In genomic region chrX:159638500-159639227, GRCm38 (mm10) we compare ENCODE assay signal across 19 mouse cellular contexts. TPM values are rescaled to one million over a fixed set of nuclear protein-coding genes. Genes with fewer than 3 reads are reported as not detected.
DNase-seq lines count a peak whose midpoint lies in the region; ATAC-seq lines count a peak whose summit lies in the region.
"Had no signal": no experiment of that assay in that cellular context is flagged by ENCODE, and none has a peak within 500 bp of the region (broad histone marks: within the 10 kb centered on the region; RNA-seq: fewer than 3 reads in every experiment).

No protein-coding gene starts in this region.

- H3K4me2 ChIP-seq in liver, embryonic 16.5 days (ENCODE audit: low read depth, low read length): no peak overlapping the region
- H3K4me2 ChIP-seq in forebrain, embryonic 12.5 days: no peak overlapping the region
- H3K4me2 ChIP-seq: midbrain, embryonic 11.5 days had no signal

- H3K9me3 ChIP-seq in liver, embryonic 16.5 days (replicated peaks; ENCODE audit: control insufficient read depth, low read length): no peaks in the 10 kb centered on the region
- no peaks in the 10 kb centered on the region for H3K9me3 ChIP-seq in forebrain, embryonic 12.5 days

- H3K9ac ChIP-seq in liver, embryonic 16.5 days (ENCODE audit: low read depth, low read length): no peak overlapping the region
- H3K9ac ChIP-seq in forebrain, embryonic 12.5 days: no peak overlapping the region

- no peaks in the 10 kb centered on the region for H3K27me3 ChIP-seq in liver, embryonic 16.5 days (ENCODE audit: control insufficient read depth, insufficient read depth, low read depth, low read length)
- 0 out of 2 replicates have a peak, but pooled peaks cover 6% of the 10 kb centered on the region for H3K27me3 ChIP-seq in forebrain, embryonic 12.5 days

- no peak overlapping the region for H3K27ac ChIP-seq in liver, embryonic 16.5 days (ENCODE audit: low read length)
- H3K27ac ChIP-seq in forebrain, embryonic 12.5 days: no peak overlapping the region
- H3K27ac ChIP-seq: gastrocnemius, adult 2 months; layer of hippocampus, adult 2 months; stomach, postnatal 0 days had no signal

- peaks cover 3% of the 10 kb centered on the region; the same call in 1 of the 2 replicates for H3K4me1 ChIP-seq in liver, embryonic 16.5 days (ENCODE audit: control insufficient read depth, low read depth, low read length)
- no peaks in the 10 kb centered on the region for H3K4me1 ChIP-seq in forebrain, embryonic 12.5 days

- no peak overlapping the region for H3K4me3 ChIP-seq in liver, embryonic 16.5 days (ENCODE audit: low read depth, low read length)
- no peak overlapping the region for H3K4me3 ChIP-seq in forebrain, embryonic 12.5 days (replicated peaks)
- H3K4me3 ChIP-seq: gastrocnemius, adult 2 months; layer of hippocampus, adult 2 months; myocyte had no signal

- DNase-seq in layer of hippocampus, adult 9-11 months: peak; percentile 32
- no peak for DNase-seq in layer of hippocampus, adult 8-10 months (ENCODE audit: low spot score in 2 of 2)
- DNase-seq in kidney, adult 18-20 months: no peak
- no peak for DNase-seq in MN1 (ENCODE audit: low spot score)
- DNase-seq: adrenal gland, postnatal 10 days; cerebellum, postnatal 10 days; gastrocnemius, adult 2 months; heart, postnatal 10 days; thymus, postnatal 25 days had no signal

- ATAC-seq in granulocyte monocyte progenitor cell, adult 5-6 weeks (replicated peaks; ENCODE audit: poor library complexity, severe bottlenecking): peak; percentile 96
- ATAC-seq in liver, embryonic 16.5 days (ENCODE audit: low read depth): peak; percentile 19; the same call in 1 of the 2 replicates
- peak; percentile 95 for ATAC-seq in neutrophil, adult 5-6 weeks (ENCODE audit: extremely low read depth, insufficient number of reproducible peaks, low FRiP score, poor library complexity, severe bottlenecking)
- no peak for ATAC-seq in forebrain, embryonic 12.5 days (ENCODE audit: low FRiP score)
- ATAC-seq: forebrain, embryonic 16.5 days; inflammation-experienced regulatory T-cells, adult 6 months had no signal

- H3K36me3 ChIP-seq in liver, embryonic 16.5 days (ENCODE audit: control insufficient read depth, insufficient read depth): no peaks in the 10 kb centered on the region
- H3K36me3 ChIP-seq in forebrain, embryonic 12.5 days (replicated peaks): no peaks in the 10 kb centered on the region

- WGBS in liver, embryonic 16.5 days (ENCODE audit: insufficient replicate concordance): 42% methylated on average over 4 of the region's 4 CpGs
- 91% methylated on average over 3 of the region's 4 CpGs for WGBS in forebrain, embryonic 12.5 days

RNA-seq across cellular contexts. Expression of gene Sh3kbp1, which starts 11.6 kb away (rescaled TPM):
- total RNA-seq in layer of hippocampus, adult 8-10 months (2022): 10 to 100 TPM; 36.8 to 41.6 (median 37.9) TPM
- total RNA-seq in granulocyte monocyte progenitor cell, adult 5-6 weeks (2014; fragmentation: Nextera tagmentation): 69.4 and 70.6 TPM in 2 replicates
- 92.0 and 99.7 TPM in 2 replicates for total RNA-seq in granulocyte monocyte progenitor cell, adult 5-6 weeks (2017)
- polyA plus RNA-seq in liver, embryonic 16.5 days (2015; fragmentation: Nextera tagmentation; extraction: Ambion mirVana): 10.8 and 11.1 TPM in 2 replicates
- total RNA-seq in neutrophil, adult 5-6 weeks (2017): 188 and 190 TPM in 2 replicates
- polyA plus RNA-seq in forebrain, embryonic 12.5 days (2016; fragmentation: Nextera tagmentation; extraction: Ambion mirVana): 31.1 and 31.2 TPM in 2 replicates
